Mouse (Mus musculus) liver, embryonic 14.5 days (tissue): ENCODE results near the gene Klc1. TPM values are rescaled to one million over a fixed set of nuclear protein-coding genes. Genes with fewer than 3 reads are reported as not detected.
A peak's percentile ranks its signal among the peaks of the same experiment; 100 is the strongest.

Experiments
- ATAC-seq: fragments of 200-750 bp; cut with Nextera tagmentation; 2 replicates; pipeline ENCODE4 v1.8.0; 2017; ENCODE audit warnings: moderate number of reproducible peaks, mild to moderate bottlenecking, moderate library complexity; ENCODE audit not compliant: insufficient read depth
- DNase-seq, 3 experiments: peaks; one replicate each; pipeline ENCODE4 v3.0.0-alpha.2; 2012 to 2013; ENCODE audit warnings: low read depth in 3 of 3, low spot score in 3 of 3
- H3K27ac ChIP-seq: fragments of 300-500 bp; sonication (generic); 2 replicates; pipeline ENCODE4 v1.5.1; 2014; ENCODE audit warnings: moderate library complexity, mild to moderate bottlenecking, control low read depth, inconsistent platforms
- H3K27me3 ChIP-seq: fragments of 300-500 bp; sonication (generic); 2 replicates; pipeline ENCODE4 v1.6.1; 2014; ENCODE audit warnings: mild to moderate bottlenecking, low read length, moderate library complexity; ENCODE audit not compliant: control insufficient read depth, insufficient read depth
- H3K36me3 ChIP-seq: fragments of 300-500 bp; sonication (generic); replicated peaks from 2 replicates; pipeline ENCODE4 v1.6.1; 2014; ENCODE audit warnings: low read depth; ENCODE audit not compliant: control insufficient read depth, insufficient read depth
- H3K4me1 ChIP-seq, 2 experiments: fragments of 200-500 bp in 1 of 2; fragments of 300-500 bp in 1 of 2; sonication (generic) in 1 of 2; replicated peaks; 2 replicates each; pipeline ENCODE4 v1.6.1; 2012 to 2014; ENCODE audit warnings: antibody characterized with exemption in 1 of 2, inconsistent platforms in 1 of 2, low read length in 1 of 2; ENCODE audit not compliant: control insufficient read depth in 2 of 2, insufficient read depth in 2 of 2
- H3K4me2 ChIP-seq: fragments of 300-500 bp; sonication (generic); 2 replicates; pipeline ENCODE4 v1.6.1; 2014; ENCODE audit warnings: low read depth, mild to moderate bottlenecking, control low read depth, moderate library complexity
- H3K4me3 ChIP-seq, 2 experiments: fragments of 200-500 bp in 1 of 2; fragments of 300-500 bp in 1 of 2; sonication (generic) in 1 of 2; 2 replicates each; pipeline ENCODE4 v1.5.1; 2012 to 2014; ENCODE audit warnings: low read depth in 2 of 2, low read length in 2 of 2, mild to moderate bottlenecking in 2 of 2, control low read depth in 1 of 2, inconsistent platforms in 1 of 2, moderate library complexity in 1 of 2; ENCODE audit not compliant: insufficient read depth in 1 of 2
- H3K9ac ChIP-seq: fragments of 300-500 bp; sonication (generic); replicated peaks from 2 replicates; pipeline ENCODE4 v1.6.1; 2014; ENCODE audit warnings: mild to moderate bottlenecking, control low read depth, moderate library complexity
- H3K9me3 ChIP-seq: fragments of 300-500 bp; sonication (generic); 2 replicates; pipeline ENCODE4 v1.6.1; 2016; ENCODE audit warnings: low read length, mixed read lengths; ENCODE audit not compliant: control insufficient read depth
- CTCF ChIP-seq: IDR thresholded peaks from 2 replicates; pipeline ENCODE4 v1.5.1; 2016; ENCODE audit warnings: antibody characterized with exemption, low read depth, control low read depth
- EP300 ChIP-seq: IDR thresholded peaks from 2 replicates; pipeline ENCODE4 v1.6.1; 2016; ENCODE audit warnings: antibody characterized with exemption, low read depth
- WGBS: fragments of 180-500 bp; shearing (Covaris S2); extraction: QIAGEN DNeasy Blood & Tissue Kit; methylation state at CpG from one replicate; pipeline ENCODE4 v1.1.7; 2014; ENCODE audit not compliant: insufficient replicate concordance; 5-methylcytosine and 5-hydroxymethylcytosine counted together
- polyA plus RNA-seq, 2 experiments: library from polyadenylated mRNA; depleted of rRNA in 1 of 2; stranded (reverse) in 1 of 2; unstranded in 1 of 2; fragments of >200 nt; fragmentation: Nextera tagmentation in 1 of 2; extraction: Ambion mirVana in 1 of 2; gene quantifications; 2 replicates each; pipeline versions ENCODE4 v1.2.1 to v1.2.3; 2012 to 2014

The Klc1 gene
- polyA plus RNA-seq, 2 experiments, result 14.3 to 16.3 TPM

- H3K4me1 ChIP-seq, result no peaks in the 10 kb centered on the region
- H3K9ac ChIP-seq, result no peak overlapping the region
- no peaks in the 10 kb centered on the region for H3K27me3 ChIP-seq
- no peaks in the 10 kb centered on the region for H3K9me3 ChIP-seq
- no peak overlapping the region for H3K27ac ChIP-seq
- no peak overlapping the region for H3K4me3 ChIP-seq
- H3K36me3 ChIP-seq, result no peaks in the 10 kb centered on the region; the same call in 1 of the 2 replicates
- TF ChIP-seq EP300 (no peak), CTCF (no peak)
- no peak for ATAC-seq
- WGBS, result 69% methylated on average over 12 of the region's 12 CpGs
- H3K4me2 ChIP-seq, result no peak overlapping the region
- no peak for DNase-seq
Observed at GRCm38 (mm10) chr12:111725338-111726121, 33.1 kb upstream of the Klc1 start.

- Histone ChIP-seq H3K4me2 (no peak overlapping the region), H3K27ac (no peak overlapping the region), H3K27me3 (no peaks in the 10 kb centered on the region), H3K9ac (no peak overlapping the region), H3K4me1 (no peaks in the 10 kb centered on the region), H3K9me3 (no peaks in the 10 kb centered on the region), H3K4me3 (no peak overlapping the region), H3K36me3 (no peaks in the 10 kb centered on the region; the same call in 1 of the 2 replicates)
- ATAC-seq, result no peak
- TF ChIP-seq EP300 (no peak), CTCF (no peak)
- WGBS, result 43% methylated on average over 4 of the region's 4 CpGs
- no peak for DNase-seq
Observed at GRCm38 (mm10) chr12:111726122-111726463, 32.6 kb upstream of the Klc1 start.

GRCm38 (mm10) chr12:111727956-111728355 is 30.7 kb upstream of the Klc1 start:
- H3K4me2 ChIP-seq, result no peak overlapping the region
- H3K36me3 ChIP-seq, result no peaks in the 10 kb centered on the region; the same call in 1 of the 2 replicates
- H3K9ac ChIP-seq, result no peak overlapping the region
- H3K4me3 ChIP-seq, result no peak overlapping the region
- TF ChIP-seq EP300 (no peak), CTCF (no peak)
- 73% methylated on average over 1 of the region's 1 CpGs for WGBS
- no peaks in the 10 kb centered on the region for H3K9me3 ChIP-seq
- no peak overlapping the region for H3K27ac ChIP-seq
- no peaks in the 10 kb centered on the region for H3K27me3 ChIP-seq
- peaks cover 0 to 4% of the 10 kb centered on the region in 2 experiments; a peak in 2 of 4 replicates for H3K4me1 ChIP-seq
- no peak for DNase-seq
- ATAC-seq, result no peak

GRCm38 (mm10) chr12:111731822-111732807 is 26.5 kb upstream of the Klc1 start:
- Histone ChIP-seq H3K36me3 (no peaks in the 10 kb centered on the region), H3K27me3 (no peaks in the 10 kb centered on the region), H3K4me2 (no peak overlapping the region), H3K4me3 (no peak overlapping the region), H3K4me1 (peaks cover 0 to 4% of the 10 kb centered on the region in 2 experiments; a peak in 2 of 4 replicates), H3K27ac (no peak overlapping the region), H3K9ac (no peak overlapping the region), H3K9me3 (no peaks in the 10 kb centered on the region)
- WGBS, result 28% methylated on average over 30 of the region's 30 CpGs
- peak; percentile 82 for ATAC-seq
- TF ChIP-seq CTCF, result peak; percentile 99
- no peak for TF ChIP-seq EP300
- peak; percentile 61 to 70 (median 63) for DNase-seq

- Histone ChIP-seq H3K4me3 (no peak overlapping the region), H3K4me2 (no peak overlapping the region), H3K9me3 (no peaks in the 10 kb centered on the region), H3K4me1 (peaks cover 0 to 4% of the 10 kb centered on the region in 2 experiments; a peak in 2 of 4 replicates), H3K27me3 (no peaks in the 10 kb centered on the region), H3K36me3 (no peaks in the 10 kb centered on the region), H3K27ac (no peak overlapping the region), H3K9ac (no peak overlapping the region)
- TF ChIP-seq EP300 (no peak), CTCF (no peak)
- 72% methylated on average over 5 of the region's 5 CpGs for WGBS
- ATAC-seq (peak; percentile 5; the same call in 1 of the 2 replicates), DNase-seq (no peak)
Observed at GRCm38 (mm10) chr12:111732921-111733320, 25.7 kb upstream of the Klc1 start.
